Mouse (Mus musculus) layer of hippocampus, postnatal 14 days (tissue): ENCODE measurements around the gene Ssc5d. TPM values are rescaled to one million over a fixed set of nuclear protein-coding genes. Genes with fewer than 3 reads are reported as not detected.

ENCODE experiments used
- DNase-seq, 2 experiments: peaks; one replicate each; pipeline ENCODE4 v3.0.0; 2021 to 2022; ENCODE audit warnings: low spot score in 2 of 2, mixed read lengths in 1 of 2
- total RNA-seq, 2 experiments: library from RNA; stranded (reverse); gene quantifications; 2 replicates each; pipeline ENCODE4 v1.2.3; 2021

The Ssc5d gene
- total RNA-seq, 2 experiments from 2014 or later: 2.7 to 2.8 TPM

- DNase-seq: peak; percentile 91 to 93
Observed at GRCm38 (mm10) chr7:4943223-4943815, 17.7 kb downstream of the Ssc5d start.

GRCm38 (mm10) chr7:4947855-4948254 lies 22.3 kb downstream of the Ssc5d start:
- DNase-seq: no peak

GRCm38 (mm10) chr7:4948386-4948785 lies 22.8 kb downstream of the Ssc5d start:
- DNase-seq: no peak

GRCm38 (mm10) chr7:4950561-4951342 lies 25.2 kb downstream of the Ssc5d start:
- DNase-seq: no peak

GRCm38 (mm10) chr7:4953815-4954445 lies 28.3 kb downstream of the Ssc5d start:
- DNase-seq: no peak

- DNase-seq: no peak
Observed at GRCm38 (mm10) chr7:4957361-4957760, 31.8 kb downstream of the Ssc5d start.

- DNase-seq: no peak
Observed at GRCm38 (mm10) chr7:4963527-4963926, 37.9 kb downstream of the Ssc5d start.

GRCm38 (mm10) chr7:4964272-4964671 lies 38.7 kb downstream of the Ssc5d start, which contains the start of gene Sbk2:
TSS of gene Sbk2 (minus strand) at chr7:4964406.
- DNase-seq: peak; percentile 68 to 79

- DNase-seq: no peak
Observed at GRCm38 (mm10) chr7:4964988-4965387, 39.4 kb downstream of the Ssc5d start.

- no peak for DNase-seq
Observed at GRCm38 (mm10) chr7:4971068-4971467, 45.5 kb downstream of the Ssc5d start, which contains the start of gene Sbk3. TSS of gene Sbk3 (minus strand) at chr7:4971168.

GRCm38 (mm10) chr7:4971710-4972109 lies 46.1 kb downstream of the Ssc5d start:
- no peak for DNase-seq

- no peak for DNase-seq
Observed at GRCm38 (mm10) chr7:4972321-4973047, 46.9 kb downstream of the Ssc5d start.

- DNase-seq: no peak
Observed at GRCm38 (mm10) chr7:4975455-4975854, 49.9 kb downstream of the Ssc5d start.

GRCm38 (mm10) chr7:4976832-4977231 lies 51.2 kb downstream of the Ssc5d start:
- DNase-seq: no peak

- no peak for DNase-seq
Observed at GRCm38 (mm10) chr7:4988250-4988649, 62.7 kb downstream of the Ssc5d start.

- no peak for DNase-seq
Observed at GRCm38 (mm10) chr7:4993347-4993998, 67.9 kb downstream of the Ssc5d start.

GRCm38 (mm10) chr7:4993999-4994788 lies 68.6 kb downstream of the Ssc5d start:
- DNase-seq: no peak
